Mouse (Mus musculus) spleen, adult 2 months (tissue): ENCODE results near the gene Dock11.

Source experiments
- CTCF ChIP-seq: fragments of 200-500 bp; IDR thresholded peaks from 2 replicates; pipeline ENCODE4 v1.5.1; 2011; ENCODE audit warnings: mild to moderate bottlenecking, inconsistent platforms; ENCODE audit not compliant: insufficient read depth, insufficient read length, insufficient replicate concordance; ENCODE audit errors: extremely low read depth
- POLR2A ChIP-seq: fragments of 200-500 bp; IDR thresholded peaks from 2 replicates; pipeline ENCODE4 v1.6.1; 2011; ENCODE audit warnings: low read depth, low read length, inconsistent platforms

- TF ChIP-seq POLR2A (no peak), CTCF (no peak)
These were observed 105.6 kb downstream of the Dock11 start for GRCm38 (mm10) chrX:35994226-35994625.
